Mouse (Mus musculus) cerebellum, adult 11 months (tissue): ENCODE measurements around the gene Ciao2b.

Experiments
- DNase-seq: peaks from one replicate; pipeline ENCODE4 v3.0.0; 2022

The Ciao2b gene

GRCm38 (mm10) chr8:104611613-104612012 is 30.2 kb downstream of the Ciao2b start:
- DNase-seq, result no peak

GRCm38 (mm10) chr8:104610185-104610766 is 31.5 kb downstream of the Ciao2b start:
- DNase-seq, result no peak

GRCm38 (mm10) chr8:104609222-104609621 is 32.5 kb downstream of the Ciao2b start:
- DNase-seq, result no peak

GRCm38 (mm10) chr8:104607944-104608343 is 33.8 kb downstream of the Ciao2b start:
- no peak for DNase-seq

- DNase-seq, result no peak
Measured at GRCm38 (mm10) chr8:104606329-104606728, 35.4 kb downstream of the Ciao2b start.

GRCm38 (mm10) chr8:104603245-104603593 is 38.5 kb downstream of the Ciao2b start:
- DNase-seq, result no peak

GRCm38 (mm10) chr8:104602468-104603244 is 39.1 kb downstream of the Ciao2b start:
- peak; percentile 70 for DNase-seq

- no peak for DNase-seq
Measured at GRCm38 (mm10) chr8:104601941-104602371, 39.8 kb downstream of the Ciao2b start.

- DNase-seq, result no peak
Measured at GRCm38 (mm10) chr8:104601386-104601785, 40.4 kb downstream of the Ciao2b start.

GRCm38 (mm10) chr8:104598496-104598895 is 43.3 kb downstream of the Ciao2b start:
- no peak for DNase-seq

GRCm38 (mm10) chr8:104597656-104598055 is 44.1 kb downstream of the Ciao2b start:
- no peak for DNase-seq

- DNase-seq, result no peak
Measured at GRCm38 (mm10) chr8:104595773-104596536, 45.8 kb downstream of the Ciao2b start.

- no peak for DNase-seq
Measured at GRCm38 (mm10) chr8:104594611-104595362, 47.0 kb downstream of the Ciao2b start.

- DNase-seq, result no peak
Measured at GRCm38 (mm10) chr8:104593536-104594325, 48.0 kb downstream of the Ciao2b start.

GRCm38 (mm10) chr8:104592566-104592965 is 49.2 kb downstream of the Ciao2b start:
- no peak for DNase-seq

- DNase-seq, result no peak
Measured at GRCm38 (mm10) chr8:104591856-104592255, 49.9 kb downstream of the Ciao2b start.

GRCm38 (mm10) chr8:104591133-104591834 is 50.5 kb downstream of the Ciao2b start, which contains the start of gene Pdp2:
Gene Pdp2 (plus strand): TSS chr8:104591451.
- peak; percentile 93 for DNase-seq

- DNase-seq, result no peak
Measured at GRCm38 (mm10) chr8:104590284-104590683, 51.5 kb downstream of the Ciao2b start.
